Mouse (Mus musculus) left cerebral cortex, postnatal 25 days (tissue): ENCODE measurements around the gene Hist1h4b. TPM values are rescaled to one million over a fixed set of nuclear protein-coding genes. Genes with fewer than 3 reads are reported as not detected.
"Not testable (repeated sequence)": the region's sequence is repeated elsewhere in the genome, so short reads cannot be mapped to it uniquely, and the experiment has no call there.

Experiments used
- DNase-seq, 2 experiments: peaks; one replicate each; pipeline ENCODE4 v3.0.0; 2022; ENCODE audit warnings: low spot score in 2 of 2, mixed read lengths in 1 of 2
- intact Hi-C: fragments of 180-260 bp; cut with DNase I; formaldehyde crosslinking; loops from one replicate; pipeline ENCODE4 v1.15.1; 2025
- microRNA-seq, 2 experiments: library from miRNA; unstranded; fragments of <30 nt; microRNA quantifications; one replicate each; pipeline ENCODE4 v1.2.0; 2022
- total RNA-seq, 2 experiments: library from RNA; stranded (reverse); gene quantifications; 2 replicates each; pipeline ENCODE4 v1.2.3; 2021

The Hist1h4b gene
- total RNA-seq, 2 experiments from 2014 or later: 87.5 to 89.8 TPM

DNA sequence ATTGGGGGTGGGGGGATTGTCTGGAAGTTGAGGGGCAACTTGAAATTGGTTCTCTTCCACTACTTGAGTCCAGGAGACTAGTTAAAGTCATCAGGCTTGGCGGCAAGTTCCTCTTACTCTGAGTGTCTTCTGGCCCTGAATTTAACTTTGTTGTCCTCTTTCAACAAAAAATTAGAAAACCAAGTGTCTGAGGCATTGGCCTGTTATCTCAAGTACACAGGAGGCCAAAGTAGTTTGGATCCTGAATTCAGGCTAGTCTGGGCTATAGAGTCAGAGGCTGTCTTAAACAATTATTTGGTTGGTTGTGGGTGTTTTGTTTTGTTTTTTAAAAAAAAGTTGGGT, 8.3 kb downstream of the Hist1h4b start:
- DNase-seq: no peak
- intact Hi-C loops: loop anchor here (10.0 kb wide), 1 partner anchor 330 kb away; no protein-coding TSS in a partner anchor

- no peak for DNase-seq
- intact Hi-C loops: loop anchor here (10.0 kb wide), 1 partner anchor 332 kb away; no protein-coding TSS in a partner anchor
Observed at GRCm38 (mm10) chr13:23766772-23767171, 10.0 kb downstream of the Hist1h4b start.

- intact Hi-C loops: loop anchor here (10.0 kb wide), 1 partner anchor 334 kb away; no protein-coding TSS in a partner anchor
- no peak for DNase-seq
Observed at GRCm38 (mm10) chr13:23768834-23769397, 12.1 kb downstream of the Hist1h4b start.

- not testable (repeated sequence) for DNase-seq
- intact Hi-C loops: loop anchor here (10.0 kb wide), 1 partner anchor 335 kb away; no protein-coding TSS in a partner anchor
Observed at GRCm38 (mm10) chr13:23769613-23770012, 12.8 kb downstream of the Hist1h4b start, which contains the start of gene Trim38. TSS of gene Trim38 (plus strand) at chr13:23769913.

- intact Hi-C loops: no loop called here
Observed at GRCm38 (mm10) chr13:23772561-23773313, 15.9 kb downstream of the Hist1h4b start.

GRCm38 (mm10) chr13:23778339-23778738, 21.5 kb downstream of the Hist1h4b start:
- intact Hi-C loops: no loop called here
- DNase-seq: no peak

More at GRCm38 (mm10) chr13:23772561-23773313, 15.9 kb downstream of the Hist1h4b start:
- DNase-seq: peak; percentile 46 to 73

GRCm38 (mm10) chr13:23779025-23779424, 22.2 kb downstream of the Hist1h4b start:
- DNase-seq: no peak
- intact Hi-C loops: no loop called here

GRCm38 (mm10) chr13:23792520-23792919, 35.7 kb downstream of the Hist1h4b start:
- intact Hi-C loops: loop anchor here (2.0 to 5.0 kb wide), 3 partner anchors 92 to 525 kb away; no protein-coding TSS in a partner anchor
- DNase-seq: peak; percentile 54 to 64

DNA sequence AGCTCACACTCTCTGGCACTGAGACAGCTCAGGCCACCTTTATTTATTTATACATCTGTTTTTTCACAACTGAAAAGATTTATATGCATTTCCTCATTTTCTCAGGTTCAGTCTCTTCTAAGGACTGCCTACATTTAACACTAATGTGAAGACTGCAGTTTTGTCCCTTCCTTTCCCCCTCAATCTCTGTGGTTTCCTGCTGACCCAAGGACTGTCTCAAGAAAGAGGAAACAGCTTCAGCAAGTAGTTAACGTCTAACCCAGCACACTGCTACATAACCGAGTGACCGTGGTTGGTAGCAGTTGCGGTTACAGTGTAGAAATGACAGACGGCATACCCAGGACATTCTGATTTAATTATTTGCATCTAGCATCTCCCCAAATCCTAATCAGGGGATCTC, 42.6 kb downstream of the Hist1h4b start:
- no peak for DNase-seq
- intact Hi-C loops: no loop called here

DNA sequence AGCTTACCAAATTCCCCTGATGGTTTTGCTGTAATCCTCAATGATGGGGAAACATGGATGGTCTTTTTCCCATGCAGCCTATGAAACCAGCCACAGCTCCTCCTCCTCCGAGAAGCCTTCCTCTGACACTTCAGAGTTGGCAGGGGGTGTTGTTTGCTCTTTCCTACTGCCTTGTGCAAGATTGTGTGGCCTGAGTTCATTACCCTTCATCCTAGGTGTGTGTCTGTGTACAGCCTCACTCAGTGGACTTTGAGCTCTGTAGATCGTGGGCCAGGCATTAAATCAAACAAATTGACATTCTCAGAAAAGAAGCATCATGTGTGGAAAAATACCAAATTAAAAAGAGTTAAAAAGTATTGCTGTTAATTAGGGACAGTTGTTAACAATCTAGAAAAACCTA, 47.7 kb downstream of the Hist1h4b start:
- no peak for DNase-seq
- intact Hi-C loops: no loop called here

DNA sequence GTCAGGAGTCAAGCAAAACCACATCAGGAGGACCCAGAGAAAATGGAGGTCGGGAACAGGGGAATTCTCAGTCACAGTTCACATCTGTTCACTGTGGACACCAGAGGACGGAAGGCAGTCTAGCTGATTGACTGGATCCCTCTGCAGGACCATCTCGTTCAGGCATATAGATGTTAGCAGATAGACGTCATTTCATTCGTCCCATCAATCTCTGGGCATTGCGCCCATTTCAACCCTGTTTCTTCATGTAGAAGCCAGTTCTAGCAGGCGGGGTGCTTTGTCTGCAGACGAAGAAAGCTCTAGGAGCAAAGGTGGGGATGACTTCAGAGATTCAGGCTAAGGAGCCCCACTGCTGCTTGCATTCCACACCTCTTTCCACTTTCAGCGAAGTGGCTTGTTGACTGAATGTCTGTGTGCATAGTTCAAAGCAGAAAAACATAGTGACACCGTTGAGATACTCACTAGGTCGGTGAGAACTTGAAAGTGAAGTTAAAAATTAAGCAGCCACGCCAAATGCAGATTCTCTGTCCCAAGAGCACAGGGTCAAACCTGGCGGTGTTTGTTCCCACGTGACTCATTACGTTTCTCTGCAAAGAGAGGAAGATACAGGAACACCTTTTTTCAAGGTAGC, 49.7 kb downstream of the Hist1h4b start, which contains the start of gene Slc17a2:
TSS of gene Slc17a2 (plus strand) at position 572 of the 631 bp plus-strand sequence.
- intact Hi-C loops: no loop called here
- no peak for DNase-seq

Small RNA genes lying within 50 kb of the gene (microRNA-seq; reads per million reads assigned to microRNA genes)
- gene Gm44314 (0 reads per million in 2 experiments), gene Gm44484 (0 reads per million in 2 experiments)

Other genes with a start within 250 kb of the Hist1h4b start
- gene Hist1h4h, start 226.0 kb upstream of the Hist1h4b start, total RNA-seq: 100 to 1,000 TPM; 300 to 349 TPM
- gene Hist1h2af, start 223.1 kb upstream of the Hist1h4b start, total RNA-seq: 1 to 10 TPM; 1.6 to 3.9 TPM
- gene Hist1h3g, start 221.6 kb upstream of the Hist1h4b start, total RNA-seq: 1 to 10 TPM; 3.1 to 4.6 TPM
- under 1 TPM; 0.57 to 0.87 TPM for gene Hist1h2bh, start 213.6 kb upstream of the Hist1h4b start, total RNA-seq
- 10 to 100 TPM; 16.0 to 17.8 TPM for gene Hist1h3f, start 213.0 kb upstream of the Hist1h4b start, total RNA-seq
- gene Hist1h4f, start 205.4 kb upstream of the Hist1h4b start, total RNA-seq: 100 to 1,000 TPM; 160 to 188 TPM
- 1 to 10 TPM; 3.6 to 5.7 TPM for gene Hist1h1d, start 203.8 kb upstream of the Hist1h4b start, total RNA-seq
- 10 to 100 TPM; 41.7 to 46.6 TPM for gene Hist1h3e, start 194.6 kb upstream of the Hist1h4b start, total RNA-seq
- gene Hist1h2ae, start 185.8 kb upstream of the Hist1h4b start, total RNA-seq: 1 to 10 TPM; 5.0 to 6.6 TPM
- gene Hist1h2bg, start 185.6 kb upstream of the Hist1h4b start, total RNA-seq: 10 to 100 TPM; 82.4 to 88.3 TPM
- gene Hist1h2bf, start 182.8 kb upstream of the Hist1h4b start, total RNA-seq: 10 to 100 TPM; 25.7 to 29.4 TPM
- 1 to 10 TPM; 9.0 to 9.1 TPM for gene Hist1h2ad, start 182.6 kb upstream of the Hist1h4b start, total RNA-seq
- gene Hist1h3d, start 181.2 kb upstream of the Hist1h4b start, total RNA-seq: 10 to 100 TPM in 1 of 2 experiments, 1 to 10 TPM in 1; 7.2 to 10.5 TPM
- gene Hist1h4d, start 175.4 kb upstream of the Hist1h4b start, total RNA-seq: 100 to 1,000 TPM; 121 to 160 TPM
- 1 to 10 TPM; 7.4 to 7.7 TPM for gene Hist1h2be, start 135.9 kb upstream of the Hist1h4b start, total RNA-seq
- 10 to 100 TPM; 53.2 to 67.9 TPM for gene Hist1h1e, start 134.5 kb upstream of the Hist1h4b start, total RNA-seq
- 1 to 10 TPM; 2.1 to 2.4 TPM for gene Hist1h2ac, start 73.1 kb upstream of the Hist1h4b start, total RNA-seq
- gene Hist1h2bc, start 72.8 kb upstream of the Hist1h4b start, total RNA-seq: 10 to 100 TPM; 32.7 to 35.0 TPM
- not detected for gene Hist1h1t, start 61.2 kb upstream of the Hist1h4b start, total RNA-seq
- gene Hist1h4c, start 58.6 kb upstream of the Hist1h4b start, total RNA-seq: 100 to 1,000 TPM in 1 of 2 experiments, 10 to 100 TPM in 1; 94.8 to 129 TPM
- 1 to 10 TPM; 3.1 to 3.7 TPM for gene Hfe, start 46.2 kb upstream of the Hist1h4b start, total RNA-seq
- 10 to 100 TPM; 51.7 to 71.1 TPM for gene Hist1h1c, start 18.2 kb upstream of the Hist1h4b start, total RNA-seq
- gene Hist1h3c, start 11.4 kb upstream of the Hist1h4b start, total RNA-seq: 1 to 10 TPM; 1.9 to 2.6 TPM
- 10 to 100 TPM; 17.5 to 23.2 TPM for gene Hist1h2bb, start 10.3 kb upstream of the Hist1h4b start, total RNA-seq
- 10 to 100 TPM; 27.5 to 31.4 TPM for gene Hist1h2ab, start 5.9 kb upstream of the Hist1h4b start, total RNA-seq
- gene Hist1h3b, start 4.7 kb upstream of the Hist1h4b start, total RNA-seq: 10 to 100 TPM in 1 of 2 experiments, 1 to 10 TPM in 1; 9.3 to 14.5 TPM
- 10 to 100 TPM; 47.0 to 58.8 TPM for gene Hist1h4a, start 4.2 kb downstream of the Hist1h4b start, total RNA-seq
- gene Hist1h3a, start 5.4 kb downstream of the Hist1h4b start, total RNA-seq: 10 to 100 TPM; 35.9 to 40.0 TPM
- gene Hist1h1a, start 6.7 kb downstream of the Hist1h4b start, total RNA-seq: 10 to 100 TPM; 18.2 to 29.1 TPM
- not detected for gene Trim38, start 12.9 kb downstream of the Hist1h4b start, total RNA-seq
- not detected for gene Slc17a2, start 50.0 kb downstream of the Hist1h4b start, total RNA-seq
- under 1 TPM; 0.11 to 0.16 TPM for gene Slc17a3, start 82.4 kb downstream of the Hist1h4b start, total RNA-seq
- not detected for gene Slc17a1, start 110.7 kb downstream of the Hist1h4b start, total RNA-seq
- gene Slc17a4, start 158.0 kb downstream of the Hist1h4b start, total RNA-seq: not detected
- gene Hist1h2ba, start 177.1 kb downstream of the Hist1h4b start, total RNA-seq: not detected
- gene Hist1h2aa, start 177.4 kb downstream of the Hist1h4b start, total RNA-seq: not detected
- under 1 TPM; 0.41 to 0.55 TPM for gene Scgn, start 234.2 kb downstream of the Hist1h4b start, total RNA-seq